Mouse (Mus musculus) forebrain, embryonic 14.5 days (tissue): Measurements from ENCODE around the gene Stx1a. TPM values are rescaled to one million over a fixed set of nuclear protein-coding genes. Genes with fewer than 3 reads are reported as not detected.
A peak's percentile ranks its signal among the peaks of the same experiment; 100 is the strongest.

Source experiments
- ATAC-seq: fragments of 200-750 bp; cut with Nextera tagmentation; 2 replicates; pipeline ENCODE4 v1.8.0; 2017; ENCODE audit warnings: mild to moderate bottlenecking, moderate library complexity
- DNase-seq: peaks from one replicate; pipeline ENCODE4 v3.0.0-alpha.2; 2015; ENCODE audit warnings: low spot score
- H3K27ac ChIP-seq: fragments of 300-500 bp; sonication (generic); 2 replicates; pipeline ENCODE4 v1.5.1; 2014; ENCODE audit warnings: low read depth, mild to moderate bottlenecking, control low read depth, low read length, moderate library complexity
- H3K27me3 ChIP-seq: fragments of 300-500 bp; sonication (generic); replicated peaks from 2 replicates; pipeline ENCODE4 v1.6.1; 2014; ENCODE audit warnings: low read length, control low read depth, mixed read lengths; ENCODE audit not compliant: control insufficient read depth, insufficient read depth
- H3K36me3 ChIP-seq: fragments of 300-500 bp; sonication (generic); 2 replicates; pipeline ENCODE4 v1.6.1; 2014; ENCODE audit warnings: low read length, control low read depth; ENCODE audit not compliant: control insufficient read depth, insufficient read depth
- H3K4me1 ChIP-seq: fragments of 300-500 bp; sonication (generic); 2 replicates; pipeline ENCODE4 v1.6.1; 2014; ENCODE audit warnings: antibody characterized with exemption, low read length, control low read depth; ENCODE audit not compliant: control insufficient read depth, insufficient read depth
- H3K4me2 ChIP-seq: fragments of 300-500 bp; sonication (generic); 2 replicates; pipeline ENCODE4 v1.6.1; 2014; ENCODE audit warnings: mild to moderate bottlenecking, control low read depth, low read length
- H3K4me3 ChIP-seq: fragments of 300-500 bp; sonication (generic); 2 replicates; pipeline ENCODE4 v1.5.1; 2014; ENCODE audit warnings: low read depth, low read length, control low read depth
- H3K9ac ChIP-seq: fragments of 300-500 bp; sonication (generic); 2 replicates; pipeline ENCODE4 v1.6.1; 2014; ENCODE audit warnings: mild to moderate bottlenecking, low read length, control low read depth, moderate library complexity
- H3K9me3 ChIP-seq: fragments of 300-500 bp; sonication (generic); replicated peaks from 2 replicates; pipeline ENCODE4 v1.6.1; 2016; ENCODE audit warnings: low read length, control low read depth, mixed read lengths; ENCODE audit not compliant: control insufficient read depth
- WGBS: fragments of 180-500 bp; shearing (Covaris S2); extraction: QIAGEN DNeasy Blood & Tissue Kit; methylation state at CpG from one replicate; pipeline ENCODE4 v1.1.7; 2014; 5-methylcytosine and 5-hydroxymethylcytosine counted together
- polyA plus RNA-seq: library from polyadenylated mRNA; unstranded; fragments of >200 nt; fragmentation: Nextera tagmentation; extraction: Ambion mirVana; gene quantifications from 2 replicates; pipeline ENCODE4 v1.2.1, GENCODE M21; 2014

Gene Stx1a
- polyA plus RNA-seq, 1 experiment from 2014 or later = 57.0 TPM

- H3K9me3 ChIP-seq = no peaks in the 10 kb centered on the region
- H3K27ac ChIP-seq = peak within 1 kb of the TSS; percentile 91
- H3K4me1 ChIP-seq = peaks cover 4% of the 10 kb centered on the region
- peak within 1 kb of the TSS; percentile 59 for H3K4me2 ChIP-seq
- ATAC-seq (peak; percentile 86), DNase-seq (peak; percentile 93)
- peaks cover 29% of the 10 kb centered on the region for H3K36me3 ChIP-seq
- peak within 1 kb of the TSS; percentile 94 for H3K4me3 ChIP-seq
- peak within 1 kb of the TSS; percentile 99 for H3K9ac ChIP-seq
- under 1% methylated on average over 70 of the region's 83 CpGs for WGBS
- H3K27me3 ChIP-seq = no peaks in the 10 kb centered on the region
Measured at GRCm38 (mm10) chr5:135077564-135078481, 54.5 kb downstream of the Stx1a start, which contains the start of gene Vps37d. TSS of gene Vps37d (minus strand) at chr5:135078266.

GRCm38 (mm10) chr5:135078482-135078810 is 55.2 kb downstream of the Stx1a start:
- peak overlapping the region; percentile 99 for H3K9ac ChIP-seq
- peak overlapping the region; percentile 91; the same call in 1 of the 2 replicates for H3K27ac ChIP-seq
- peaks cover 24% of the 10 kb centered on the region for H3K36me3 ChIP-seq
- WGBS = 1% methylated on average over 11 of the region's 11 CpGs
- H3K27me3 ChIP-seq = no peaks in the 10 kb centered on the region
- H3K4me2 ChIP-seq = peak overlapping the region; percentile 59
- ATAC-seq (peak; percentile 56), DNase-seq (peak; percentile 78)
- no peaks in the 10 kb centered on the region for H3K9me3 ChIP-seq
- H3K4me1 ChIP-seq = peaks cover 4% of the 10 kb centered on the region
- H3K4me3 ChIP-seq = peak overlapping the region; percentile 94

- Histone ChIP-seq H3K27me3 (no peaks in the 10 kb centered on the region), H3K9me3 (no peaks in the 10 kb centered on the region), H3K9ac (no peak overlapping the region), H3K4me2 (no peak overlapping the region), H3K27ac (no peak overlapping the region), H3K4me3 (no peak overlapping the region), H3K36me3 (peaks cover 12% of the 10 kb centered on the region), H3K4me1 (peaks cover 4% of the 10 kb centered on the region)
- WGBS = 96% methylated on average over 2 of the region's 2 CpGs
- DNase-seq = no peak
- ATAC-seq = no peak
Measured at GRCm38 (mm10) chr5:135079578-135079977, 56.3 kb downstream of the Stx1a start.

DNA sequence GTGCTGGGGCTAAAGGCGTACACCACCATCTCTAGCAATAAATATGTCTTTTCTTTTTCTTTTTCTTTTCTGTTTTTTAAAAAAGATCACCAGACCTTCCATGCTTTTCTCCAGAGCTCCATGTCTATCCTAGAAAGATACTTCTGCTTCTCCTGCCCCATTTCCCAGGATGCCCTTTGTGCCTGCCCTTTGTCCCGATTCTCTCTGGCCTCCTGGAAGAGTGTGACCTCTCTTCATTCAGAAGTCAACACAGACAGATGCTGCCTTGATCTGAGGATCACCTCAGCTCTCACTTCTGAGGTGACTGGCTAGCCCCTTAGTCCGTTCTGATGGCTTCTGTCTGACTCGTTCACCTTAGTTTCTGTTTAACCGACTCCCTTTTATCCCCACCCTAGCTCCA is 57.3 kb downstream of the Stx1a start:
- no peak overlapping the region for H3K27ac ChIP-seq
- H3K36me3 ChIP-seq = peaks cover 4% of the 10 kb centered on the region
- no peak overlapping the region for H3K9ac ChIP-seq
- no peak for ATAC-seq
- H3K27me3 ChIP-seq = no peaks in the 10 kb centered on the region
- no peak overlapping the region for H3K4me2 ChIP-seq
- H3K4me1 ChIP-seq = peaks cover 4% of the 10 kb centered on the region
- WGBS = 86% methylated on average over 5 of the region's 5 CpGs
- no peak for DNase-seq
- no peaks in the 10 kb centered on the region for H3K9me3 ChIP-seq
- H3K4me3 ChIP-seq = no peak overlapping the region

GRCm38 (mm10) chr5:135086871-135087270 is 63.6 kb downstream of the Stx1a start:
- Histone ChIP-seq H3K27me3 (peaks cover 18% of the 10 kb centered on the region), H3K4me1 (no peaks in the 10 kb centered on the region), H3K4me2 (no peak overlapping the region), H3K9me3 (no peaks in the 10 kb centered on the region), H3K36me3 (no peaks in the 10 kb centered on the region), H3K27ac (no peak overlapping the region), H3K4me3 (no peak overlapping the region), H3K9ac (no peak overlapping the region)
- 85% methylated on average over 4 of the region's 4 CpGs for WGBS
- no peak for DNase-seq
- no peak for ATAC-seq

DNA sequence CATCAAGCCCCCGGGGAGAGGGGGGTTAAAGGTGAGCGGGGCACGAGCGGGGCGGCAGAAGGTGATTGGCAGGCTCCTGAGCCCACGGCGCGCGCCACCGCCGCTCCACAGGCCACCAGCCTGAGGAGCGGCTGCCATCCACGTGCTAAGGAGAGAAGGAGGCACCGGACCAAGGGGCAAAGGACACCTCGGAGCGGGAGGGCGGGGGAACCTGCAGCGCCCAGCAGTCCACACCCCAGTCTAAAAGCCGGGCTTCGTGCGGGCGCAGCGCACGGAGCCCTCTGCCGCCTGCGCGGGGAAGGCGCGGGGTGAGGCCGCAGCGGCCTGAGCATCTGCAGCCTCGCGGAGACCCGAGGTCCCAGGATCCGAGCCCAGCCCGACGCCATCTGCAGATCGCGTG is 66.4 kb downstream of the Stx1a start, which contains the start of gene Mlxipl:
Gene Mlxipl, plus strand, starts transcription at position 238 of the 400 bp plus-strand sequence.
- 2% methylated on average over 34 of the region's 39 CpGs for WGBS
- Histone ChIP-seq H3K27me3 (peaks cover 18% of the 10 kb centered on the region), H3K4me1 (no peaks in the 10 kb centered on the region), H3K4me2 (peak within 1 kb of the TSS; percentile 24), H3K9me3 (no peaks in the 10 kb centered on the region), H3K9ac (no peak within 1 kb of the TSS), H3K36me3 (no peaks in the 10 kb centered on the region), H3K4me3 (peak within 1 kb of the TSS; percentile 1; the same call in 1 of the 2 replicates), H3K27ac (no peak within 1 kb of the TSS)
- DNase-seq = no peak
- no peak for ATAC-seq

Other genes with a start within 250 kb of the Stx1a start
- gene Tmem270, start 116.7 kb upstream of the Stx1a start, polyA plus RNA-seq = not detected in 2 replicates
- gene Cldn13, start 108.0 kb upstream of the Stx1a start, polyA plus RNA-seq = 0.22 TPM in 1 of 2 replicates, not detected in the other
- gene Mettl27, start 91.1 kb upstream of the Stx1a start, polyA plus RNA-seq = 6.3 and 9.4 TPM in 2 replicates
- not detected in 2 replicates for gene Cldn4, start 76.5 kb upstream of the Stx1a start, polyA plus RNA-seq
- 5.9 and 9.0 TPM in 2 replicates for gene Cldn3, start 37.3 kb upstream of the Stx1a start, polyA plus RNA-seq
- gene Abhd11, start 14.3 kb upstream of the Stx1a start, polyA plus RNA-seq = 66.9 and 70.7 TPM in 2 replicates
- gene Dnajc30, start 40.7 kb downstream of the Stx1a start, polyA plus RNA-seq = 36.3 and 38.8 TPM in 2 replicates
- 89.1 and 92.7 TPM in 2 replicates for gene Bud23, start 41.5 kb downstream of the Stx1a start, polyA plus RNA-seq
- gene Vps37d, start 54.8 kb downstream of the Stx1a start, polyA plus RNA-seq = 25.0 and 28.9 TPM in 2 replicates
- gene Mlxipl, start 66.4 kb downstream of the Stx1a start, polyA plus RNA-seq = 0.36 and 0.64 TPM in 2 replicates
- gene Tbl2, start 126.2 kb downstream of the Stx1a start, polyA plus RNA-seq = 16.3 and 17.4 TPM in 2 replicates
- gene Bcl7b, start 144.8 kb downstream of the Stx1a start, polyA plus RNA-seq = 47.4 and 48.9 TPM in 2 replicates
- gene Baz1b, start 163.8 kb downstream of the Stx1a start, polyA plus RNA-seq = 35.5 and 44.3 TPM in 2 replicates
- gene Fzd9, start 227.7 kb downstream of the Stx1a start, polyA plus RNA-seq = 11.4 and 12.4 TPM in 2 replicates